Mouse (Mus musculus) kidney, adult 10 weeks (tissue): ENCODE results near the gene 4921517D22Rik. TPM values are rescaled to one million over a fixed set of nuclear protein-coding genes. Genes with fewer than 3 reads are reported as not detected.

Experiments used
- polyA plus RNA-seq: library from polyadenylated mRNA; stranded (reverse); fragments of 350-450 nt; fragmentation: Illumina TruSeq; extraction: RNeasy Lipid Tissue Mini Kit (QIAGEN cat#74804); gene quantifications from one replicate; pipeline ENCODE4 v1.2.3, GENCODE M21; 2014; ENCODE audit warnings: low read depth, low replicate concordance

Gene 4921517D22Rik
- not detected for polyA plus RNA-seq

GRCm38 (mm10) chr13:59694008-59694407 is at the start of gene 4921517D22Rik:
4921517D22Rik (minus strand) TSS chr13:59694108.

GRCm38 (mm10) chr13:59731652-59732051 is 37.7 kb upstream of the 4921517D22Rik start, which contains the start of gene Spata31d1d:
Spata31d1d (minus strand) TSS chr13:59731752.

GRCm38 (mm10) chr13:59711984-59712383 is 18.1 kb upstream of the 4921517D22Rik start, which contains the start of gene Spata31d1b:
Spata31d1b (plus strand) TSS chr13:59712284.

GRCm38 (mm10) chr13:59710230-59710629 is 16.3 kb upstream of the 4921517D22Rik start, which contains the start of gene Spata31d1a:
Spata31d1a (minus strand) TSS chr13:59710330.

GRCm38 (mm10) chr13:59675151-59676011 is 18.5 kb downstream of the 4921517D22Rik start, which contains the start of gene Golm1:
Golm1 (minus strand) TSS chr13:59675811.

Other genes with a start within 250 kb of the 4921517D22Rik start
- 51.1 TPM for gene Agtpbp1, start 108.9 kb downstream of the 4921517D22Rik start, polyA plus RNA-seq
- 118 TPM for gene Naa35, start 108.8 kb downstream of the 4921517D22Rik start, polyA plus RNA-seq
- 9.6 TPM for gene Golm1, start 18.3 kb downstream of the 4921517D22Rik start, polyA plus RNA-seq
- gene Spata31d1a, start 16.2 kb upstream of the 4921517D22Rik start, polyA plus RNA-seq = not detected
- gene Spata31d1b, start 18.2 kb upstream of the 4921517D22Rik start, polyA plus RNA-seq = not detected
- gene Spata31d1d, start 37.6 kb upstream of the 4921517D22Rik start, polyA plus RNA-seq = not detected
- not detected for gene 1700014D04Rik, start 52.6 kb upstream of the 4921517D22Rik start, polyA plus RNA-seq
- gene Isca1, start 75.7 kb upstream of the 4921517D22Rik start, polyA plus RNA-seq = 138 TPM
- not detected for gene Gm49354, start 88.1 kb upstream of the 4921517D22Rik start, polyA plus RNA-seq
- 101 TPM for gene Tut7, start 129.0 kb upstream of the 4921517D22Rik start, polyA plus RNA-seq